In genomic region chr5:118635476-118636187, GRCm38 (mm10) we compare ENCODE assay signal across 8 mouse cellular contexts.
DNase-seq lines count a peak whose midpoint lies in the region; ATAC-seq lines count a peak whose summit lies in the region.

No protein-coding gene starts in this region.

- H3K4me1 ChIP-seq in neural tube, embryonic 11.5 days (ENCODE audit: control insufficient read depth, insufficient read depth, low read length): peaks cover 14% of the 10 kb centered on the region
- H3K4me1 ChIP-seq in hindbrain, embryonic 16.5 days (ENCODE audit: control insufficient read depth, insufficient read depth, low read depth, low read length): peaks cover 15% of the 10 kb centered on the region

- no peaks in the 10 kb centered on the region for H3K27me3 ChIP-seq in neural tube, embryonic 11.5 days (ENCODE audit: control insufficient read depth, insufficient read depth, low read length)
- no peaks in the 10 kb centered on the region for H3K27me3 ChIP-seq in hindbrain, embryonic 16.5 days (replicated peaks; ENCODE audit: control insufficient read depth, insufficient read depth, low read length)

- H3K9ac ChIP-seq in neural tube, embryonic 11.5 days (ENCODE audit: low read length): no peak overlapping the region
- no peak overlapping the region for H3K9ac ChIP-seq in hindbrain, embryonic 16.5 days (ENCODE audit: low read depth, low read length)

- no peaks in the 10 kb centered on the region for H3K36me3 ChIP-seq in neural tube, embryonic 11.5 days (ENCODE audit: control insufficient read depth, insufficient read depth, low read length)
- no peaks in the 10 kb centered on the region for H3K36me3 ChIP-seq in hindbrain, embryonic 16.5 days (ENCODE audit: control insufficient read depth, insufficient read depth, low read length)

- no peak for ATAC-seq in neural tube, embryonic 11.5 days (ENCODE audit: insufficient read depth, low FRiP score, low TSS enrichment)
- ATAC-seq in hindbrain, embryonic 16.5 days: peak; percentile 59
- ATAC-seq in megakaryocyte progenitor cell, adult 5-6 weeks (replicated peaks; ENCODE audit: poor library complexity): no peak

- WGBS in neural tube, embryonic 11.5 days: 23% methylated on average over 11 of the region's 11 CpGs
- WGBS in hindbrain, embryonic 16.5 days: 14% methylated on average over 11 of the region's 11 CpGs

- no peak overlapping the region for H3K4me3 ChIP-seq in neural tube, embryonic 11.5 days (ENCODE audit: low read depth, low read length)
- no peak overlapping the region for H3K4me3 ChIP-seq in hindbrain, embryonic 16.5 days (ENCODE audit: low read length)

- 0 out of 2 replicates have a peak overlapping the region, but pooled peaks have one; percentile 64 for H3K27ac ChIP-seq in neural tube, embryonic 11.5 days (ENCODE audit: low read depth, low read length)
- H3K27ac ChIP-seq in hindbrain, embryonic 16.5 days (ENCODE audit: low read depth, low read length): peak overlapping the region; percentile 56

- peak; percentile 59 for DNase-seq in adrenal gland, postnatal 14 days
- DNase-seq in adrenal gland, postnatal 4 days (ENCODE audit: low spot score in 2 of 2): no peak
- peak; percentile 28 for DNase-seq in neural tube, embryonic 11.5 days (ENCODE audit: low spot score)
- DNase-seq in neural tube, embryonic 10.5 days (ENCODE audit: extremely low spot score, low spot score): no peak
- peak; percentile 41 for DNase-seq in thymus, postnatal 25 days
- no peak for DNase-seq in T-cell, adult 2 months (ENCODE audit: low spot score)

- no peaks in the 10 kb centered on the region for H3K9me3 ChIP-seq in neural tube, embryonic 11.5 days (ENCODE audit: control insufficient read depth, low read length)
- H3K9me3 ChIP-seq in hindbrain, embryonic 16.5 days (ENCODE audit: control insufficient read depth, low read length): no peaks in the 10 kb centered on the region

- H3K4me2 ChIP-seq in neural tube, embryonic 11.5 days (ENCODE audit: low read depth): no peak overlapping the region
- H3K4me2 ChIP-seq in hindbrain, embryonic 16.5 days (ENCODE audit: low read length): no peak overlapping the region

Comparison
In these comparisons a context has a peak if more than half of its experiments do, and no peak if none do; other contexts are left out.
1. DNase-seq: peak in adrenal gland, postnatal 14 days (single experiment), neural tube, embryonic 11.5 days (single experiment) and thymus, postnatal 25 days (single experiment); none in adrenal gland, postnatal 4 days (0 of 2), neural tube, embryonic 10.5 days (single experiment) and T-cell, adult 2 months (single experiment).